Mouse (Mus musculus): Measurements from ENCODE around the gene Dph5. TPM values are rescaled to one million over a fixed set of nuclear protein-coding genes. Genes with fewer than 3 reads are reported as not detected.

Gene Dph5
- polyA plus RNA-seq, 1 experiment, result 14.1 TPM

- H3K79me2 ChIP-seq (ENCODE audit: control insufficient read depth, insufficient read depth), result no peaks in the 10 kb centered on the region
- no peak for TF ChIP-seq USF1 (IDR thresholded peaks at IDR 0.05; ENCODE audit: low read depth)
- TF ChIP-seq CTCF (IDR thresholded peaks at IDR 0.05; ENCODE audit: control insufficient read depth, insufficient read depth, insufficient read length), result no peak
- TF ChIP-seq MYOG (IDR thresholded peaks at IDR 0.05; ENCODE audit: control insufficient read depth, extremely low read depth, insufficient read length), result no peak
- no peak for TF ChIP-seq MYOD1 (IDR thresholded peaks at IDR 0.05; ENCODE audit: control insufficient read depth, insufficient read length, low read depth)
- no peak for TF ChIP-seq MAX (IDR thresholded peaks at IDR 0.05)
- TF ChIP-seq FOSL1 (IDR thresholded peaks at IDR 0.05; ENCODE audit: insufficient read depth, low read length, poor library complexity, severe bottlenecking), result no peak
- TF ChIP-seq CEBPB (IDR thresholded peaks at IDR 0.05; ENCODE audit: low read depth), result no peak
- H3K27me3 ChIP-seq (ENCODE audit: control insufficient read depth, insufficient read depth, insufficient read length), result no peaks in the 10 kb centered on the region
- H3K79me3 ChIP-seq (ENCODE audit: low read depth), result no peaks in the 10 kb centered on the region
- H3ac ChIP-seq (ENCODE audit: control insufficient read depth, insufficient read length, low read depth), result no peak overlapping the region
- peaks cover 53% of the 10 kb centered on the region for H3K36me3 ChIP-seq (ENCODE audit: control insufficient read depth, insufficient read depth)
- H3K4me3 ChIP-seq (ENCODE audit: insufficient read depth, poor library complexity, severe bottlenecking), result no peak overlapping the region
Measured at GRCm38 (mm10) chr3:115924401-115925190, 37.0 kb downstream of the Dph5 start.

- H3K36me3 ChIP-seq (ENCODE audit: control insufficient read depth, insufficient read depth), result peaks cover 64% of the 10 kb centered on the region
- no peak overlapping the region for H3K4me3 ChIP-seq (ENCODE audit: insufficient read depth, poor library complexity, severe bottlenecking)
- no peaks in the 10 kb centered on the region for H3K79me3 ChIP-seq (ENCODE audit: low read depth)
- H3ac ChIP-seq (ENCODE audit: control insufficient read depth, insufficient read length, low read depth), result no peak overlapping the region
- TF ChIP-seq MAX (IDR thresholded peaks at IDR 0.05) (no peak), CEBPB (IDR thresholded peaks at IDR 0.05; ENCODE audit: low read depth) (no peak), MYOD1 (IDR thresholded peaks at IDR 0.05; ENCODE audit: control insufficient read depth, insufficient read length, low read depth) (no peak), MYOG (IDR thresholded peaks at IDR 0.05; ENCODE audit: control insufficient read depth, extremely low read depth, insufficient read length) (no peak), FOSL1 (IDR thresholded peaks at IDR 0.05; ENCODE audit: insufficient read depth, low read length, poor library complexity, severe bottlenecking) (no peak), USF1 (IDR thresholded peaks at IDR 0.05; ENCODE audit: low read depth) (no peak), CTCF (IDR thresholded peaks at IDR 0.05; ENCODE audit: control insufficient read depth, insufficient read depth, insufficient read length) (no peak)
- H3K79me2 ChIP-seq (ENCODE audit: control insufficient read depth, insufficient read depth), result no peaks in the 10 kb centered on the region
- H3K27me3 ChIP-seq (ENCODE audit: control insufficient read depth, insufficient read depth, insufficient read length), result no peaks in the 10 kb centered on the region
Measured at GRCm38 (mm10) chr3:115926531-115926930, 38.9 kb downstream of the Dph5 start.

- Histone ChIP-seq H3K4me3 (ENCODE audit: insufficient read depth, poor library complexity, severe bottlenecking) (no peak overlapping the region), H3K27me3 (ENCODE audit: control insufficient read depth, insufficient read depth, insufficient read length) (no peaks in the 10 kb centered on the region), H3K36me3 (ENCODE audit: control insufficient read depth, insufficient read depth) (peaks cover 38% of the 10 kb centered on the region), H3K79me2 (ENCODE audit: control insufficient read depth, insufficient read depth) (no peaks in the 10 kb centered on the region), H3K79me3 (ENCODE audit: low read depth) (no peaks in the 10 kb centered on the region), H3ac (ENCODE audit: control insufficient read depth, insufficient read length, low read depth) (no peak overlapping the region)
- no peak for TF ChIP-seq CEBPB (IDR thresholded peaks at IDR 0.05; ENCODE audit: low read depth)
- no peak for TF ChIP-seq USF1 (IDR thresholded peaks at IDR 0.05; ENCODE audit: low read depth)
- TF ChIP-seq MYOG (IDR thresholded peaks at IDR 0.05; ENCODE audit: control insufficient read depth, extremely low read depth, insufficient read length), result no peak
- no peak for TF ChIP-seq MAX (IDR thresholded peaks at IDR 0.05)
- TF ChIP-seq MYOD1 (IDR thresholded peaks at IDR 0.05; ENCODE audit: control insufficient read depth, insufficient read length, low read depth), result no peak
- TF ChIP-seq CTCF (IDR thresholded peaks at IDR 0.05; ENCODE audit: control insufficient read depth, insufficient read depth, insufficient read length), result no peak
Measured at GRCm38 (mm10) chr3:115931701-115932100, 44.1 kb downstream of the Dph5 start.

GRCm38 (mm10) chr3:115933293-115934186 lies 45.9 kb downstream of the Dph5 start:
- Histone ChIP-seq H3K36me3 (ENCODE audit: control insufficient read depth, insufficient read depth) (peaks cover 25% of the 10 kb centered on the region), H3K79me2 (ENCODE audit: control insufficient read depth, insufficient read depth) (no peaks in the 10 kb centered on the region), H3ac (ENCODE audit: control insufficient read depth, insufficient read length, low read depth) (no peak overlapping the region), H3K79me3 (ENCODE audit: low read depth) (no peaks in the 10 kb centered on the region), H3K4me3 (ENCODE audit: insufficient read depth, poor library complexity, severe bottlenecking) (no peak overlapping the region), H3K27me3 (ENCODE audit: control insufficient read depth, insufficient read depth, insufficient read length) (no peaks in the 10 kb centered on the region)
- no peak for TF ChIP-seq MAX (IDR thresholded peaks at IDR 0.05)
- TF ChIP-seq CTCF (IDR thresholded peaks at IDR 0.05; ENCODE audit: control insufficient read depth, insufficient read depth, insufficient read length), result no peak
- TF ChIP-seq CEBPB (IDR thresholded peaks at IDR 0.05; ENCODE audit: low read depth), result no peak
- TF ChIP-seq MYOD1 (IDR thresholded peaks at IDR 0.05; ENCODE audit: control insufficient read depth, insufficient read length, low read depth), result no peak
- TF ChIP-seq USF1 (IDR thresholded peaks at IDR 0.05; ENCODE audit: low read depth), result no peak
- no peak for TF ChIP-seq FOSL1 (IDR thresholded peaks at IDR 0.05; ENCODE audit: insufficient read depth, low read length, poor library complexity, severe bottlenecking)
- no peak for TF ChIP-seq MYOG (IDR thresholded peaks at IDR 0.05; ENCODE audit: control insufficient read depth, extremely low read depth, insufficient read length)

- Histone ChIP-seq H3K79me3 (ENCODE audit: low read depth) (no peaks in the 10 kb centered on the region), H3K79me2 (ENCODE audit: control insufficient read depth, insufficient read depth) (no peaks in the 10 kb centered on the region), H3K4me3 (ENCODE audit: insufficient read depth, poor library complexity, severe bottlenecking) (no peak overlapping the region), H3K27me3 (ENCODE audit: control insufficient read depth, insufficient read depth, insufficient read length) (no peaks in the 10 kb centered on the region), H3K36me3 (ENCODE audit: control insufficient read depth, insufficient read depth) (peaks cover 26% of the 10 kb centered on the region), H3ac (ENCODE audit: control insufficient read depth, insufficient read length, low read depth) (no peak overlapping the region)
- no peak for TF ChIP-seq USF1 (IDR thresholded peaks at IDR 0.05; ENCODE audit: low read depth)
- no peak for TF ChIP-seq FOSL1 (IDR thresholded peaks at IDR 0.05; ENCODE audit: insufficient read depth, low read length, poor library complexity, severe bottlenecking)
- TF ChIP-seq CEBPB (IDR thresholded peaks at IDR 0.05; ENCODE audit: low read depth), result no peak
- TF ChIP-seq MYOD1 (IDR thresholded peaks at IDR 0.05; ENCODE audit: control insufficient read depth, insufficient read length, low read depth), result no peak
- TF ChIP-seq MAX (IDR thresholded peaks at IDR 0.05), result peak; percentile 41
- TF ChIP-seq MYOG (IDR thresholded peaks at IDR 0.05; ENCODE audit: control insufficient read depth, extremely low read depth, insufficient read length), result no peak
- TF ChIP-seq CTCF (IDR thresholded peaks at IDR 0.05; ENCODE audit: control insufficient read depth, insufficient read depth, insufficient read length), result peak; percentile 40
Measured at GRCm38 (mm10) chr3:115936734-115937599, 49.3 kb downstream of the Dph5 start.

All from C2C12 (cell line).